Mouse (Mus musculus) skeletal muscle tissue, postnatal 0 days (tissue): ENCODE data around the gene Dlst. TPM values are rescaled to one million over a fixed set of nuclear protein-coding genes. Genes with fewer than 3 reads are reported as not detected.

ENCODE experiments used
- polyA plus RNA-seq: library from polyadenylated mRNA; unstranded; fragments of >200 nt; fragmentation: Nextera tagmentation; extraction: Ambion mirVana; gene quantifications from 2 replicates; pipeline ENCODE4 v1.2.1, GENCODE M21; 2015

Gene Dlst
- polyA plus RNA-seq, result 157 and 160 TPM in 2 replicates

DNA sequence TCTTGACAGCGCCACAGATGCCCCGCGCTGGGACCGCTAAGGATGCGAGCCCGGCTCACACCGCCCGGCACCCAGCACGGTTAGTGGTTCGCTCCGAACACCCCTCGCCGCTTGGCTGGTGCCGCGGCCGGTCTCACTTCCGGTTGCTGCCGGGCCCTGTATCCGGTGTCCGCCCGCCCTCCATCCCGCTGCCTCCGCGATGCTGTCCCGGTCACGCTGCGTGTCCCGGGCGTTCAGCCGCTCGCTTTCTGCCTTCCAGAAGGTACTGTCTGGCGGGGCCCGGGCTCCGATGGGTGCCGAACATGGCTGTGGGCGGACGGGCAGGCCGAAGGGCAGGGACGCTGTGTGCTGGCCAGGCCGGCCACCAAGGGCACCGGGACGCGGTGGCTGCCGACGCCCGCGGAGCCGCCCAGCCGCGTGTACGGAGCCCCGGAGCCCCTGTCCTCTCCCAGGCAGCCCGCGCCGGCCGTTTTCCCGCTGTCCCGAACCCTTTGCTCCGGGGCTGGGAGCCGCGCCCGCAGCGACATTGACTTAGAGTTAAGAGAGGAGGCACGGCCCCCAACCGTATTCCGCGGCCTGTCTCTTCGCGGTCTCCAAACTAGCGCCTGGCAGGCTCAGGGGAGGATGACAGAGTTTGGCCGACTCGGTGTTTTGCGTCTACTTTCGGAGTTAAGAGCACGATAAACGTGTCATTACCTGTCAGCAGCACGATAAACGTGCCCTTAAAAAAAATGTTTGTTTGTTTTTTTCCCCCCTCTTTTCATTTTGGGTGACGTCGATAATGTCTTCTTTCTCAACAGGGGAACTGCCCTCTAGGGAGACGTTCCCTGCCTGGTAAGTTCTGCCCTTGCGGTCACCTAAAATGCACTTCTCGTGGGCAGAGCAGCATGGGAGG lies at the start of gene Dlst, which contains the start of gene Prox2:
Gene Dlst, plus strand, starts transcription at position 136 of the 895 bp plus-strand sequence.
Gene Prox2, minus strand, starts transcription at position 62 of the 895 bp plus-strand sequence.

DNA sequence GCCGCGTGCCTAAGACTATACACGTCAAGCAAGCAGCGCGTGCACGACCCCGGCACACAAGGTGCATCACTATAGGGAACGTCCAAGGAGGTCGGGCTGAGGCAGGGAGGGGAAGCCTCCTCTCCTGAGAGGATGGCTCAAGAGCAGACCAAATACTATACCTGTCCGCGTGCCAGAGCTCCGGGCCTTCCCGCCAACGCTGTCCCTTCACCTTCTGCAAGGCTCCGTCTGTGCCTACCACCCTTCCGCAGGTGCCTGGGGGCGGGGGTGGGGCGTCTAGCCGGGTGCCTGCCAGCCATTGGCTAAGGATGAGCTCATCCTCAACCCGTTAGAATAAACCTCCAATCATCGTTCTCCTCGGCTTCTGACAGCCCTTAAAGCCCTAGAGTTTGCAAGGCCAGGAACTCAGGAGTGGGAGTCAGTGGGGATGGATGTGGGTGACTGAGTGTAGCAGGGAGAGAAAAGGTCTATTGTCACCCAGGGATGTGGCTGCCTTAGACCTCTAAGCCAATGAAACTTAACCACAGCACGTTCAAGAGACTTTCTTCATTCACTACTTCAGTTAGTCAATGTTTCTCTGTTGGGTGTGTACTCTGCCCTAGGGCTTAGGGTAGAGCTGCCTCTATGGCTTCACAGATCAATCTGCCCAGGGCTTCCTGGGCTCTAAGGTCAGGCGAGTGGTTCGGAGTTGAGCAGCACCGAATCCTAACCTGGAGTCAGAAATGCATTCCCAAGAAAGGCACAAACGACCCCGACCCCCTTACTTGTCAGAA lies 40.6 kb downstream of the Dlst start, which contains the start of gene Rps6kl1:
Gene Rps6kl1, minus strand, starts transcription at position 263 of the 773 bp plus-strand sequence.

DNA sequence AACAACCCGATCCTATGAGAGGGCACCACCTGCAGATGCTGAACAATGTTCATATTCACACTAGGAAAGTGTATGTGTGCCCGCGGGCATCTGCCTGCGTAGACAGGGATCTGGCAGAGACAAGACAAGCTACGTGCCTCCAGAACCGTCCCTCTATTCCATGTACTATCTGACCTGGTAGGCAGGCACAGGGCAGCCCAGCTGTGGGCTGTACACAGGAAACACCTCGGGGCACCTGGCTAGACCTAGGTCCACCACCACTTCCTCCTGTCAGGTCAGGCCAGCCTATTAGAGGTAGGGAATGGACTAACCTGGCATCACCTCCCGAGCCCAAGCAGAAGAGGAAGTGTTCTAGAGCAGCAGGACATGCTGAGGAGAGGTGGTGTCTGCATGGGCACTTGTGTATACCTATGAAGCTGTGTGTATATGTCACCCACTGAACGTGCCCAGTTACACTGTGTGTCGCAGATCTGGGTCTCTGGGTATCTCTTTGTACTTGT lies 67.2 kb downstream of the Dlst start, which contains the start of gene Pgf:
Gene Pgf, minus strand, starts transcription at position 51 of the 500 bp plus-strand sequence.

Other genes starting within 250 kb of the Dlst start
- gene Ltbp2, start 234.3 kb upstream of the Dlst start, polyA plus RNA-seq, result 1.2 and 2.2 TPM in 2 replicates
- 64.0 and 70.5 TPM in 2 replicates for gene Fcf1, start 139.9 kb upstream of the Dlst start, polyA plus RNA-seq
- gene Arel1, start 139.9 kb upstream of the Dlst start, polyA plus RNA-seq, result 4.6 and 5.2 TPM in 2 replicates
- 9.5 and 10.2 TPM in 2 replicates for gene Ylpm1, start 114.5 kb upstream of the Dlst start, polyA plus RNA-seq
- gene Prox2, start 74 bp upstream of the Dlst start, polyA plus RNA-seq, result 2.0 and 3.1 TPM in 2 replicates
- 0.46 and 0.50 TPM in 2 replicates for gene Rps6kl1, start 40.4 kb downstream of the Dlst start, polyA plus RNA-seq
- gene Pgf, start 67.0 kb downstream of the Dlst start, polyA plus RNA-seq, result 4.1 and 5.0 TPM in 2 replicates
- gene Eif2b2, start 108.6 kb downstream of the Dlst start, polyA plus RNA-seq, result 82.7 and 82.9 TPM in 2 replicates
- gene Mlh3, start 159.8 kb downstream of the Dlst start, polyA plus RNA-seq, result 3.7 and 4.5 TPM in 2 replicates
- 38.8 and 43.3 TPM in 2 replicates for gene Acyp1, start 177.6 kb downstream of the Dlst start, polyA plus RNA-seq
- gene Zc2hc1c, start 177.8 kb downstream of the Dlst start, polyA plus RNA-seq, result 0.71 and 0.83 TPM in 2 replicates
- 12.3 and 15.0 TPM in 2 replicates for gene Nek9, start 228.5 kb downstream of the Dlst start, polyA plus RNA-seq